Mouse (Mus musculus) myocyte (in vitro differentiated cells): Measurements from ENCODE around the gene Slc24a3. TPM values are rescaled to one million over a fixed set of nuclear protein-coding genes. Genes with fewer than 3 reads are reported as not detected.
A peak's percentile ranks its signal among the peaks of the same experiment; 100 is the strongest.

Experiments used
- H3K27me3 ChIP-seq: one replicate; pipeline ENCODE4 v1.6.1; 2011; ENCODE audit not compliant: control insufficient read depth, insufficient read depth, insufficient read length
- H3K36me3 ChIP-seq: one replicate; pipeline ENCODE4 v1.6.1; 2011; ENCODE audit not compliant: control insufficient read depth, insufficient read depth
- H3K4me2 ChIP-seq: one replicate; pipeline ENCODE4 v1.6.1; 2011; ENCODE audit warnings: low read depth, control low read depth
- H3K4me3 ChIP-seq: one replicate; pipeline ENCODE4 v1.5.1; 2011; ENCODE audit warnings: mild to moderate bottlenecking, control low read depth, moderate library complexity
- H3K79me2 ChIP-seq: one replicate; pipeline ENCODE4 v1.6.1; 2011; ENCODE audit not compliant: control insufficient read depth, insufficient read depth
- H3ac ChIP-seq: one replicate; pipeline ENCODE4 v1.6.1; 2011; ENCODE audit not compliant: control insufficient read depth, insufficient read length
- CEBPB ChIP-seq: IDR thresholded peaks from 2 replicates; pipeline ENCODE4 v1.6.1; 2011; ENCODE audit warnings: mild to moderate bottlenecking, moderate library complexity; ENCODE audit not compliant: poor library complexity, insufficient read depth, severe bottlenecking
- E2F4 ChIP-seq: IDR thresholded peaks from one replicate; pipeline ENCODE4 v1.6.1; 2011; ENCODE audit warnings: mild to moderate bottlenecking, control low read depth, moderate library complexity; ENCODE audit not compliant: insufficient read depth
- MAX ChIP-seq: IDR thresholded peaks from one replicate; pipeline ENCODE4 v1.6.1; 2011; ENCODE audit warnings: low read depth, mild to moderate bottlenecking, control low read depth
- MYOD1 ChIP-seq, 3 experiments: IDR thresholded peaks; one replicate each; pipeline ENCODE4 v1.6.1; 2011; ENCODE audit warnings: control low read depth in 2 of 3, low read depth in 2 of 3, mild to moderate bottlenecking in 2 of 3, moderate library complexity in 1 of 3; ENCODE audit not compliant: insufficient read length in 2 of 3, control insufficient read depth in 1 of 3
- MYOG ChIP-seq, 3 experiments: IDR thresholded peaks; one replicate each; pipeline ENCODE4 v1.6.1; 2011; ENCODE audit warnings: control low read depth in 2 of 3, low read depth in 2 of 3, mild to moderate bottlenecking in 2 of 3; ENCODE audit not compliant: insufficient read length in 2 of 3, control insufficient read depth in 1 of 3, insufficient read depth in 1 of 3
- POLR2A ChIP-seq: IDR thresholded peaks from one replicate; pipeline ENCODE4 v1.6.1; 2011; ENCODE audit warnings: low read depth, mild to moderate bottlenecking, control low read depth, moderate library complexity; ENCODE audit not compliant: insufficient read length
- POLR2AphosphoS2 ChIP-seq: IDR thresholded peaks from one replicate; pipeline ENCODE4 v1.6.1; 2011; ENCODE audit warnings: low read depth, control low read depth; ENCODE audit not compliant: insufficient read length
- REST ChIP-seq: IDR thresholded peaks from one replicate; pipeline ENCODE4 v1.6.1; 2011; ENCODE audit warnings: mild to moderate bottlenecking, control low read depth, moderate library complexity; ENCODE audit not compliant: insufficient read depth, insufficient read length
- SRF ChIP-seq: IDR thresholded peaks from one replicate; pipeline ENCODE4 v1.6.1; 2011; ENCODE audit warnings: low read depth; ENCODE audit not compliant: control insufficient read depth, insufficient read length
- TCF12 ChIP-seq: IDR thresholded peaks from one replicate; pipeline ENCODE4 v1.6.1; 2011; ENCODE audit warnings: mild to moderate bottlenecking, control low read depth; ENCODE audit not compliant: poor library complexity, insufficient read depth, severe bottlenecking
- TCF3 ChIP-seq: IDR thresholded peaks from one replicate; pipeline ENCODE4 v1.6.1; 2011; ENCODE audit warnings: low read depth, control low read depth; ENCODE audit not compliant: insufficient read length
- USF1 ChIP-seq: IDR thresholded peaks from one replicate; pipeline ENCODE4 v1.6.1; 2011; ENCODE audit warnings: low read depth, mild to moderate bottlenecking, control low read depth, moderate library complexity
- polyA plus RNA-seq: library from polyadenylated mRNA; unstranded; fragments of >200 nt; fragmentation: generic; extraction: Trizol; gene quantifications from one replicate; pipeline ENCODE4 v1.2.1, GENCODE M21; 2012; ENCODE audit warnings: missing spikeins

Gene Slc24a3
- polyA plus RNA-seq, 1 experiment = 4.8 TPM

- Histone ChIP-seq H3ac (no peak overlapping the region), H3K36me3 (no peaks in the 10 kb centered on the region), H3K79me2 (no peaks in the 10 kb centered on the region), H3K4me2 (no peak overlapping the region), H3K27me3 (no peaks in the 10 kb centered on the region), H3K4me3 (no peak overlapping the region)
- no peak for TF ChIP-seq MAX
- no peak for TF ChIP-seq USF1
- no peak for TF ChIP-seq CEBPB
- no peak for TF ChIP-seq MYOD1 (IDR thresholded peaks at IDR 0.05; ENCODE audit: control insufficient read depth in 1 of 3, insufficient read length in 2 of 3, low read depth in 2 of 3)
- no peak for TF ChIP-seq POLR2AphosphoS2
- TF ChIP-seq REST = no peak
- no peak for TF ChIP-seq SRF
- TF ChIP-seq E2F4 = no peak
- no peak for TF ChIP-seq TCF12
- TF ChIP-seq MYOG (IDR thresholded peaks at IDR 0.05; ENCODE audit: control insufficient read depth in 1 of 3, insufficient read depth in 1 of 3, insufficient read length in 2 of 3, low read depth in 2 of 3) = no peak
- TF ChIP-seq POLR2A = no peak
- no peak for TF ChIP-seq TCF3
These were observed 359.6 kb downstream of the Slc24a3 start for GRCm38 (mm10) chr2:145527151-145527550.

- TF ChIP-seq REST (no peak), TCF12 (no peak)
- H3K4me3 ChIP-seq = no peak overlapping the region
- H3K36me3 ChIP-seq = no peaks in the 10 kb centered on the region
- H3ac ChIP-seq = no peak overlapping the region
- no peaks in the 10 kb centered on the region for H3K27me3 ChIP-seq
- H3K79me2 ChIP-seq = no peaks in the 10 kb centered on the region
- H3K4me2 ChIP-seq = no peak overlapping the region
These were observed 363.4 kb downstream of the Slc24a3 start for GRCm38 (mm10) chr2:145530941-145531353.

GRCm38 (mm10) chr2:145533086-145533485 is 365.5 kb downstream of the Slc24a3 start:
- no peaks in the 10 kb centered on the region for H3K79me2 ChIP-seq
- no peak for TF ChIP-seq TCF12
- H3K4me2 ChIP-seq = no peak overlapping the region
- H3K36me3 ChIP-seq = no peaks in the 10 kb centered on the region
- no peak overlapping the region for H3ac ChIP-seq
- H3K4me3 ChIP-seq = no peak overlapping the region
- H3K27me3 ChIP-seq = no peaks in the 10 kb centered on the region

GRCm38 (mm10) chr2:145535307-145535706 is 367.8 kb downstream of the Slc24a3 start:
- TF ChIP-seq REST (no peak), SRF (no peak), CEBPB (no peak), MAX (no peak), USF1 (no peak), MYOG (IDR thresholded peaks at IDR 0.05; ENCODE audit: control insufficient read depth in 1 of 3, insufficient read depth in 1 of 3, insufficient read length in 2 of 3, low read depth in 2 of 3) (no peak), POLR2AphosphoS2 (no peak), MYOD1 (IDR thresholded peaks at IDR 0.05; ENCODE audit: control insufficient read depth in 1 of 3, insufficient read length in 2 of 3, low read depth in 2 of 3) (no peak), TCF12 (no peak), POLR2A (no peak), E2F4 (no peak), TCF3 (no peak)
- H3ac ChIP-seq = no peak overlapping the region

GRCm38 (mm10) chr2:145535774-145536173 is 368.2 kb downstream of the Slc24a3 start:
- H3K36me3 ChIP-seq = no peaks in the 10 kb centered on the region
- H3ac ChIP-seq = no peak overlapping the region
- no peaks in the 10 kb centered on the region for H3K79me2 ChIP-seq
- no peak overlapping the region for H3K4me2 ChIP-seq
- TF ChIP-seq TCF3 (no peak), MYOD1 (IDR thresholded peaks at IDR 0.05; ENCODE audit: control insufficient read depth in 1 of 3, insufficient read length in 2 of 3, low read depth in 2 of 3) (no peak)
- no peak overlapping the region for H3K4me3 ChIP-seq
- H3K27me3 ChIP-seq = no peaks in the 10 kb centered on the region

More at GRCm38 (mm10) chr2:145535307-145535706, 367.8 kb downstream of the Slc24a3 start:
- Histone ChIP-seq H3K79me2 (no peaks in the 10 kb centered on the region), H3K4me3 (no peak overlapping the region), H3K36me3 (no peaks in the 10 kb centered on the region), H3K27me3 (no peaks in the 10 kb centered on the region), H3K4me2 (no peak overlapping the region)

GRCm38 (mm10) chr2:145536986-145537385 is 369.4 kb downstream of the Slc24a3 start:
- Histone ChIP-seq H3K4me2 (no peak overlapping the region), H3ac (no peak overlapping the region), H3K36me3 (no peaks in the 10 kb centered on the region), H3K27me3 (no peaks in the 10 kb centered on the region), H3K4me3 (no peak overlapping the region), H3K79me2 (no peaks in the 10 kb centered on the region)
- no peak for TF ChIP-seq SRF
- TF ChIP-seq USF1 = no peak
- no peak for TF ChIP-seq TCF12
- TF ChIP-seq POLR2A = no peak
- TF ChIP-seq REST = no peak
- TF ChIP-seq MYOG (IDR thresholded peaks at IDR 0.05; ENCODE audit: control insufficient read depth in 1 of 3, insufficient read depth in 1 of 3, insufficient read length in 2 of 3, low read depth in 2 of 3) = peak in 1 of 3 experiments; percentile 52
- TF ChIP-seq MYOD1 (IDR thresholded peaks at IDR 0.05; ENCODE audit: control insufficient read depth in 1 of 3, insufficient read length in 2 of 3, low read depth in 2 of 3) = peak in 2 of 3 experiments; percentile 11 to 31
- no peak for TF ChIP-seq CEBPB
